Mouse (Mus musculus): Measurements from ENCODE around the gene Mboat1. TPM values are rescaled to one million over a fixed set of nuclear protein-coding genes. Genes with fewer than 3 reads are reported as not detected.

Mboat1 gene
- total and polyA plus RNA-seq, 3 experiments, result 0.86 to 1.6 (median 1.2) TPM

- H3K36me3 ChIP-seq (ENCODE audit: control insufficient read depth, insufficient read depth, low read length), result no peaks in the 10 kb centered on the region
- no peaks in the 10 kb centered on the region for H3K27me3 ChIP-seq (ENCODE audit: control insufficient read depth, insufficient read depth, low read length)
- H3K27ac ChIP-seq, result no peak overlapping the region
- intact Hi-C loops (cut with DNase I), result loop anchor here (5.0 kb wide), 1 partner anchor 60 kb away; no protein-coding TSS in a partner anchor
- TF ChIP-seq EP300 (IDR thresholded peaks at IDR 0.05; ENCODE audit: insufficient read depth, low read depth, low read length) (no peak), CTCF (IDR thresholded peaks at IDR 0.05) (no peak), POLR2A (IDR thresholded peaks at IDR 0.05; ENCODE audit: insufficient read depth, low read depth, low read length) (no peak)
- DNase-seq, result no peak
- H3K9ac ChIP-seq (ENCODE audit: low read depth, low read length), result no peak overlapping the region
- H3K4me3 ChIP-seq, result no peak overlapping the region
- no peaks in the 10 kb centered on the region for H3K79me2 ChIP-seq (replicated peaks; ENCODE audit: control insufficient read depth, insufficient read depth, low read length)
- WGBS, result 51% methylated on average over 3 of the region's 3 CpGs
- H3K4me1 ChIP-seq (ENCODE audit: control insufficient read depth, insufficient read depth, low read length), result no peaks in the 10 kb centered on the region
These were observed 55.9 kb downstream of the Mboat1 start for GRCm38 (mm10) chr13:30192031-30192716.

GRCm38 (mm10) chr13:30193363-30193762, 57.1 kb downstream of the Mboat1 start:
- H3K36me3 ChIP-seq (ENCODE audit: control insufficient read depth, insufficient read depth, low read length), result no peaks in the 10 kb centered on the region
- H3K27me3 ChIP-seq (ENCODE audit: control insufficient read depth, insufficient read depth, low read length), result no peaks in the 10 kb centered on the region
- no peak overlapping the region for H3K27ac ChIP-seq
- DNase-seq, result no peak
- no peaks in the 10 kb centered on the region for H3K4me1 ChIP-seq (ENCODE audit: control insufficient read depth, insufficient read depth, low read length)
- no peak overlapping the region for H3K4me3 ChIP-seq
- no peak for TF ChIP-seq EP300 (IDR thresholded peaks at IDR 0.05; ENCODE audit: insufficient read depth, low read depth, low read length)
- TF ChIP-seq CTCF (IDR thresholded peaks at IDR 0.05), result peak; percentile 11; the same call in 1 of the 2 replicates
- TF ChIP-seq POLR2A (IDR thresholded peaks at IDR 0.05; ENCODE audit: insufficient read depth, low read depth, low read length), result no peak
- no peaks in the 10 kb centered on the region for H3K79me2 ChIP-seq (replicated peaks; ENCODE audit: control insufficient read depth, insufficient read depth, low read length)
- WGBS, result 63% methylated on average over 4 of the region's 4 CpGs
- no peak overlapping the region for H3K9ac ChIP-seq (ENCODE audit: low read depth, low read length)
- intact Hi-C loops (cut with DNase I), result loop anchor here (5.0 kb wide), 1 partner anchor 59 kb away; no protein-coding TSS in a partner anchor

GRCm38 (mm10) chr13:30194834-30195233, 58.5 kb downstream of the Mboat1 start:
- no peak for DNase-seq
- intact Hi-C loops (cut with DNase I), result loop anchor here (5.0 kb wide), 1 partner anchor 57 kb away; no protein-coding TSS in a partner anchor
- H3K9ac ChIP-seq (ENCODE audit: low read depth, low read length), result no peak overlapping the region
- H3K27me3 ChIP-seq (ENCODE audit: control insufficient read depth, insufficient read depth, low read length), result no peaks in the 10 kb centered on the region
- H3K79me2 ChIP-seq (replicated peaks; ENCODE audit: control insufficient read depth, insufficient read depth, low read length), result no peaks in the 10 kb centered on the region
- TF ChIP-seq POLR2A (IDR thresholded peaks at IDR 0.05; ENCODE audit: insufficient read depth, low read depth, low read length), result no peak
- TF ChIP-seq EP300 (IDR thresholded peaks at IDR 0.05; ENCODE audit: insufficient read depth, low read depth, low read length), result no peak
- no peak for TF ChIP-seq CTCF (IDR thresholded peaks at IDR 0.05)
- no peaks in the 10 kb centered on the region for H3K4me1 ChIP-seq (ENCODE audit: control insufficient read depth, insufficient read depth, low read length)
- 75% methylated on average over 3 of the region's 3 CpGs for WGBS
- H3K36me3 ChIP-seq (ENCODE audit: control insufficient read depth, insufficient read depth, low read length), result no peaks in the 10 kb centered on the region
- H3K27ac ChIP-seq, result no peak overlapping the region
- no peak overlapping the region for H3K4me3 ChIP-seq

- H3K4me1 ChIP-seq (ENCODE audit: control insufficient read depth, insufficient read depth, low read length), result no peaks in the 10 kb centered on the region
- WGBS, result 88% methylated on average over 8 of the region's 8 CpGs
- H3K27ac ChIP-seq, result no peak overlapping the region
- H3K27me3 ChIP-seq (ENCODE audit: control insufficient read depth, insufficient read depth, low read length), result no peaks in the 10 kb centered on the region
- no peak for DNase-seq
- TF ChIP-seq POLR2A (IDR thresholded peaks at IDR 0.05; ENCODE audit: insufficient read depth, low read depth, low read length) (no peak), CTCF (IDR thresholded peaks at IDR 0.05) (no peak)
- no peak overlapping the region for H3K9ac ChIP-seq (ENCODE audit: low read depth, low read length)
- intact Hi-C loops (cut with DNase I), result no loop called here
- H3K4me3 ChIP-seq, result no peak overlapping the region
- no peaks in the 10 kb centered on the region for H3K79me2 ChIP-seq (replicated peaks; ENCODE audit: control insufficient read depth, insufficient read depth, low read length)
- H3K36me3 ChIP-seq (ENCODE audit: control insufficient read depth, insufficient read depth, low read length), result no peaks in the 10 kb centered on the region
These were observed 60.4 kb downstream of the Mboat1 start for GRCm38 (mm10) chr13:30196661-30197060.

GRCm38 (mm10) chr13:30198101-30198570, 61.8 kb downstream of the Mboat1 start:
- H3K36me3 ChIP-seq (ENCODE audit: control insufficient read depth, insufficient read depth, low read length), result no peaks in the 10 kb centered on the region
- H3K79me2 ChIP-seq (replicated peaks; ENCODE audit: control insufficient read depth, insufficient read depth, low read length), result no peaks in the 10 kb centered on the region
- no peak overlapping the region for H3K9ac ChIP-seq (ENCODE audit: low read depth, low read length)
- intact Hi-C loops (cut with DNase I), result no loop called here
- no peak overlapping the region for H3K27ac ChIP-seq
- no peak for TF ChIP-seq CTCF (IDR thresholded peaks at IDR 0.05)
- TF ChIP-seq POLR2A (IDR thresholded peaks at IDR 0.05; ENCODE audit: insufficient read depth, low read depth, low read length), result no peak
- TF ChIP-seq EP300 (IDR thresholded peaks at IDR 0.05; ENCODE audit: insufficient read depth, low read depth, low read length), result no peak
- H3K27me3 ChIP-seq (ENCODE audit: control insufficient read depth, insufficient read depth, low read length), result no peaks in the 10 kb centered on the region
- H3K4me3 ChIP-seq, result no peak overlapping the region
- WGBS, result 75% methylated on average over 9 of the region's 9 CpGs
- DNase-seq, result peak in 1 of 2 experiments; percentile 29
- H3K4me1 ChIP-seq (ENCODE audit: control insufficient read depth, insufficient read depth, low read length), result no peaks in the 10 kb centered on the region

GRCm38 (mm10) chr13:30199821-30200220, 63.5 kb downstream of the Mboat1 start:
- no peak overlapping the region for H3K4me3 ChIP-seq
- 76% methylated on average over 4 of the region's 4 CpGs for WGBS
- TF ChIP-seq EP300 (IDR thresholded peaks at IDR 0.05; ENCODE audit: insufficient read depth, low read depth, low read length), result no peak
- TF ChIP-seq CTCF (IDR thresholded peaks at IDR 0.05), result no peak
- no peak for TF ChIP-seq POLR2A (IDR thresholded peaks at IDR 0.05; ENCODE audit: insufficient read depth, low read depth, low read length)
- H3K4me1 ChIP-seq (ENCODE audit: control insufficient read depth, insufficient read depth, low read length), result no peaks in the 10 kb centered on the region
- intact Hi-C loops (cut with DNase I), result no loop called here
- H3K79me2 ChIP-seq (replicated peaks; ENCODE audit: control insufficient read depth, insufficient read depth, low read length), result no peaks in the 10 kb centered on the region
- H3K27ac ChIP-seq, result no peak overlapping the region
- H3K27me3 ChIP-seq (ENCODE audit: control insufficient read depth, insufficient read depth, low read length), result no peaks in the 10 kb centered on the region
- H3K9ac ChIP-seq (ENCODE audit: low read depth, low read length), result no peak overlapping the region
- H3K36me3 ChIP-seq (ENCODE audit: control insufficient read depth, insufficient read depth, low read length), result no peaks in the 10 kb centered on the region
- DNase-seq, result no peak

All from heart, adult 2 months (tissue).